Mouse (Mus musculus): ENCODE data around the gene Lmbrd1. TPM values are rescaled to one million over a fixed set of nuclear protein-coding genes. Genes with fewer than 3 reads are reported as not detected.

Gene Lmbrd1
- polyA plus RNA-seq, 1 experiment, result not detected

DNA sequence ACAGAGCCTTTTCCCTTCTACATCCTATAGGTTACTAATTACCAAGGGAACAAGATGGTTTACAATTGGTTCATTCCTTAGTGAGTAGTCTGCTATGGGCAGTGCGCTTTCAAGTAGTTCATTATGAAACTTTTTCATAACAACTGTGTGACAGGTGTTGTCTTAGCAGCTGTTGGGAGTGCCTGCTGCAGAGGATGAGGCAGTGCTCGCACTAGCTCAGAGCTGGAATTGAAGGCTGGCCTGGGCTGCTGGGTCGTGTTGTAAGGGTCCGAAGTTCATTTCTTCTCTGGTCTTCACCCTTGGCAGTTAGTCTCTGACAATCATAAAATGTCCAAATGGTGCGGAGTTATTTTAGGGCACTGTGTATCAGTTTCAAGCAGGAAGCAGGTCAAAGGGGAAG is 21.8 kb downstream of the Lmbrd1 start:
- H3K4me3 ChIP-seq (ENCODE audit: insufficient read depth, low read depth, low read length), result no peak overlapping the region
- 87% methylated on average over 5 of the region's 5 CpGs for WGBS
- no peak overlapping the region for H3K27ac ChIP-seq (ENCODE audit: insufficient read depth, low read depth, low read length)
- no peak for TF ChIP-seq POLR2A (IDR thresholded peaks at IDR 0.05; ENCODE audit: insufficient read depth, low read depth, low read length)
- no peak for TF ChIP-seq CTCF (IDR thresholded peaks at IDR 0.05; ENCODE audit: insufficient read depth, low read depth, low read length)
- H3K4me1 ChIP-seq (ENCODE audit: control insufficient read depth, insufficient read depth, low read length), result peaks cover 12% of the 10 kb centered on the region; the same call in 1 of the 2 replicates

DNA sequence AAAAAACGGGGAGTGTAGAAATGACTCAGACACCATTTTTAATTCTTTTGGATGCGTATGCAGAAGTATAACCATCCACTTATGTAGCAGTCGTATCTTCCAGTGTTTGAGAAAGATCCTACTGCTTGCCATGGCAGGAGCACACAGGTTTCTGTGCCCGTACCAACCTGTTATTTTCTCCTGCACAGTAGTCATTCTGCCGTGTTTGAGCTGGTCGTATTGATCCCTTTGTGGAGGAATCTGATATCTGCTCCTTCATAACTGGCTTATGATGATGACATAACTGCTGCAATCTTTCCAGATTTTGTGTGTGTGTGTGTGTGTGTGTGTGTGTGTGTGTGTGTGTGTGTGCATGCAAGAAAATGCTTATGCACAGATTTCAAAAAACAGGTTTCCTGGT is 25.4 kb downstream of the Lmbrd1 start:
- Histone ChIP-seq H3K4me3 (ENCODE audit: insufficient read depth, low read depth, low read length) (no peak overlapping the region), H3K4me1 (ENCODE audit: control insufficient read depth, insufficient read depth, low read length) (peaks cover 8% of the 10 kb centered on the region; the same call in 1 of the 2 replicates), H3K27ac (ENCODE audit: insufficient read depth, low read depth, low read length) (no peak overlapping the region)
- WGBS, result 54% methylated on average over 6 of the region's 6 CpGs
- TF ChIP-seq CTCF (IDR thresholded peaks at IDR 0.05; ENCODE audit: insufficient read depth, low read depth, low read length) (no peak), POLR2A (IDR thresholded peaks at IDR 0.05; ENCODE audit: insufficient read depth, low read depth, low read length) (no peak)

DNA sequence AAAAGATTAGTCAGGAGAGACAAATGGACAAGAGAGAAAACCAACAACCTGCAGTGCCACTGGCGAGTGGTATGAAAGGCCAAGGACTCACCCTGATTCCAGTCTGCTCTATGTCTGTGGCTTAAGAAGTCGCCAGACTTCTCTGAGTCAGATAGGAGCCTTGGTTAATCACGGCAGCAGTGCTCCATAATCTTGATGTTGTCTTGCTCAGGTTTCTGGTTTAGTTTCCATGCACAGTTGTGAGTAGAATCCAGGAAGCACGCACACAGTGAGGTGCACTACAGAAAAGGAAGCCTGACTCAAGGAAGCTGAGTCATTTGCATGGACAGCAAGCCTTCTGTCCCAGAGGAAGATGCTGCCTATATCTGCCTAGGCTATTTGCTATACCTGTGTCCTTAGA is 37.9 kb downstream of the Lmbrd1 start:
- TF ChIP-seq POLR2A (IDR thresholded peaks at IDR 0.05; ENCODE audit: insufficient read depth, low read depth, low read length), result no peak
- TF ChIP-seq CTCF (IDR thresholded peaks at IDR 0.05; ENCODE audit: insufficient read depth, low read depth, low read length), result no peak
- WGBS, result 85% methylated on average over 4 of the region's 4 CpGs
- Histone ChIP-seq H3K4me3 (ENCODE audit: insufficient read depth, low read depth, low read length) (no peak overlapping the region), H3K27ac (ENCODE audit: insufficient read depth, low read depth, low read length) (no peak overlapping the region), H3K4me1 (ENCODE audit: control insufficient read depth, insufficient read depth, low read length) (no peaks in the 10 kb centered on the region)

DNA sequence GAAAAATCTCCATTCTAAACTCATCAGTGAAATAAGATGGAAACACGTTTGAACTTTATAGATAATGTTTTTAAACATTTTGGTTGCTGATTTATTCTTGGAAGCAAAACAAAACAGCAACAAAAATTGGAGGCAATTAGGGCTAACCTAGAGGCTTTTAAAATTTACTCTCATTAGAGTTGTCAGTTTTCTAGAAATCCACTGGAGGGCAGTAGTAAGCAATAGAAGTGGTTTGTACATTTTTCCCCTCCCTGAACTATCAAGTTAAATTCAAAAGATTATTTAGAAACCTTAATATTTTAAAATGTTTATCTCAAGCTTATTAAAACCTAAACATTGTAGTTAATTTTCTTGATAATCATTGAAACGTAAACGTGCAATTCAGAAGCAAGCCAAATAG is 41.2 kb downstream of the Lmbrd1 start:
- H3K4me3 ChIP-seq (ENCODE audit: insufficient read depth, low read depth, low read length), result no peak overlapping the region
- 33% methylated on average over 3 of the region's 3 CpGs for WGBS
- no peaks in the 10 kb centered on the region for H3K4me1 ChIP-seq (ENCODE audit: control insufficient read depth, insufficient read depth, low read length)
- TF ChIP-seq CTCF (IDR thresholded peaks at IDR 0.05; ENCODE audit: insufficient read depth, low read depth, low read length), result no peak
- no peak overlapping the region for H3K27ac ChIP-seq (ENCODE audit: insufficient read depth, low read depth, low read length)

DNA sequence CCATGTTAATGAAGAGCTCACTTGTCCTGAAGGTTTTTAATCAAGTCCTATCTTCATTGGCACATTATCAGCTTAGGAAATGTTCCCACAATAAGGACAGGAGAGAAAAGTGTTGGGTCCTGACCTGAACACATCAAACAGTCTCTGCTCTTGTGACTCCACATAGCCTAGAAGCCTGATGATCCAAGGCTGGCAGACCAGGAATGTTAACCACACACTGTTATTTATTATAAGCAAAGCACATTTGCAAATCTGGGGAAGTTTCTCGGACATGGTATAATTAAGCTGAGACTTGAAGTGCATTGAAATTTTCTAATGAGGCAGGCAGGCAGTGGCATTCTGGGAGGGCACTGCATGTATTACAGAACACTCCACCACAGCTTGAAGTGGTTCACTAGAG is 41.8 kb downstream of the Lmbrd1 start:
- no peaks in the 10 kb centered on the region for H3K4me1 ChIP-seq (ENCODE audit: control insufficient read depth, insufficient read depth, low read length)
- WGBS, result 22% methylated on average over 1 of the region's 1 CpGs
- no peak for TF ChIP-seq POLR2A (IDR thresholded peaks at IDR 0.05; ENCODE audit: insufficient read depth, low read depth, low read length)
- no peak for TF ChIP-seq CTCF (IDR thresholded peaks at IDR 0.05; ENCODE audit: insufficient read depth, low read depth, low read length)
- H3K27ac ChIP-seq (ENCODE audit: insufficient read depth, low read depth, low read length), result no peak overlapping the region; the same call in 1 of the 2 replicates
- no peak overlapping the region for H3K4me3 ChIP-seq (ENCODE audit: insufficient read depth, low read depth, low read length)

DNA sequence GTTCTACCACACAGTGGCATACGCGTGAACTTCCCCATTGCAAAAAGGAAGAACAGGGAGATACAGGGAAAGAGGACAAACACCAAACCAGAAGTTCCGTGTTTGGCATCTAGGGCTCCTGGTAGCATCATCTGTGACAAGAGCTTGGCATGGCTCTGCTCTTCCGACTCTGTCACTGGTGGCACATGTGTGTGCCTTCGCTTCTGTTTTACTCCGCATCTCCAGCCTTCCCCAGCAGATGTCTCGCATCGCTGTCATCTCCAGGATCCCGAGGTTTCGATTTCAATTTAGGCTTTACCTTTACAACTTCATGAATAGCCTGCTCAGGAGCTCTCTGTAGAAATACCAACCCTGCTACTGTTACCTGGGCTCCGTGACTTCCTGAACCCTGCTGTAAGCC is 51.4 kb downstream of the Lmbrd1 start:
- Histone ChIP-seq H3K4me1 (ENCODE audit: control insufficient read depth, insufficient read depth, low read length) (no peaks in the 10 kb centered on the region), H3K4me3 (ENCODE audit: insufficient read depth, low read depth, low read length) (no peak overlapping the region), H3K27ac (ENCODE audit: insufficient read depth, low read depth, low read length) (no peak overlapping the region)
- 95% methylated on average over 11 of the region's 11 CpGs for WGBS
- no peak for TF ChIP-seq POLR2A (IDR thresholded peaks at IDR 0.05; ENCODE audit: insufficient read depth, low read depth, low read length)
- no peak for TF ChIP-seq CTCF (IDR thresholded peaks at IDR 0.05; ENCODE audit: insufficient read depth, low read depth, low read length)

DNA sequence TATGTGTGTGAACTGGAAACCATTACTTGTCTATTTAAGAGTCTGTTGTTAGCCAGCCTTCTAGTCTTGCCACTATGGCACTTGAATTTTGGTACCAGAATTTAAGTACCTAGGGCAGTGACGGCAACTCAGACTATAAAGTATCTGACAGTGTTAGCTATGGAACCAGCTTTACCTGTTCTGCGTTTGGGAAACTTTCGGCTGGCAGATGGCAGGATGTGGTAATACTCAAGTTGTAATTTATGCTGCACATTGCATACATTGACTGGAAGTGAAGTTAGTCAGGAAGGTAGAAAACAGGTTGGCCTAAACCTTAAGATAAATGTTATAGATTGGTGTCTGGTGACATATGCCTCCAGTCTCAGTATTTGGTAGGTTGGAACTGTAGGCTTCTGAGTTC is 53.9 kb downstream of the Lmbrd1 start:
- H3K4me3 ChIP-seq (ENCODE audit: insufficient read depth, low read depth, low read length), result no peak overlapping the region
- no peak overlapping the region for H3K27ac ChIP-seq (ENCODE audit: insufficient read depth, low read depth, low read length)
- no peaks in the 10 kb centered on the region for H3K4me1 ChIP-seq (ENCODE audit: control insufficient read depth, insufficient read depth, low read length)
- 96% methylated on average over 3 of the region's 3 CpGs for WGBS
- TF ChIP-seq CTCF (IDR thresholded peaks at IDR 0.05; ENCODE audit: insufficient read depth, low read depth, low read length) (no peak), POLR2A (IDR thresholded peaks at IDR 0.05; ENCODE audit: insufficient read depth, low read depth, low read length) (no peak)

DNA sequence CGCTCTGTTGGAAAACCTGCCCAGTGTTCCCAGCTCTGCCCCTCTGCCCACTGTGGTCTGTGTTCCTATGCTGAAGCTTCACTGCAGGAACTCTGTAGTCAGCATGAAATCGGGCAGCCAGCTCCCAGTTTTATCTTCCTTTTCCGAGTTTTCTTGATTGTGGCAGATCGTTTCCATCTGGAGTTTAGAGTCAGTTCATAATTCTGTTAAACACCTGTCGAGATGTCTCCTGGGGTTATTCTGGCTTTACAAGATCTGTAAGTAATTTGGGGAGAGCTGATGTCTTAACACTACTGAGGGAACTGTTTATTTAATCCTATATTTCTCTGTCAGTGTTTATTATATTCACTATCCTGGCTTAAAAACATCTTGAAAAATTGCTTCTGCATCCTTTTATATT is 56.4 kb downstream of the Lmbrd1 start:
- TF ChIP-seq POLR2A (IDR thresholded peaks at IDR 0.05; ENCODE audit: insufficient read depth, low read depth, low read length) (no peak), CTCF (IDR thresholded peaks at IDR 0.05; ENCODE audit: insufficient read depth, low read depth, low read length) (no peak)
- no peak overlapping the region for H3K4me3 ChIP-seq (ENCODE audit: insufficient read depth, low read depth, low read length)
- no peaks in the 10 kb centered on the region for H3K4me1 ChIP-seq (ENCODE audit: control insufficient read depth, insufficient read depth, low read length)
- WGBS, result 84% methylated on average over 5 of the region's 5 CpGs
- H3K27ac ChIP-seq (ENCODE audit: insufficient read depth, low read depth, low read length), result no peak overlapping the region

DNA sequence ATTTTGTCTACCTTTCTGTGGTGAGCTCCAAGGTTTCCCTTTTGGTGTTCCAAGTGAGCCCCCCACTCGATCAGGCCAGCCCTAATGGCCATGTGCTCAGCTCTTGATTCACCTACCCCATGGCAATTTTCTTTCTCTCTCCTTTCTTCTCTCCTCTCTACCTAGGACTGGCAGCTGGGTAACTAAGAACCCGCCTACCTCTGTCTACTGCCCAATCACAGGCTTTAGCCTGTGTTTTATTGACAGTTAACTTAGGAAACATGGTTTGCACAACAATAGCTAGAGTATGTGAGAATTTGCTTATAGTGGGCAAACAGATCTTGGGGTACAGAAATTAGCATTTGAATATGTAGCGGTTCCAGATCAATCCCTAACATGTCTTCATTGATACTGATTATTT is 62.5 kb downstream of the Lmbrd1 start:
- 80% methylated on average over 3 of the region's 3 CpGs for WGBS
- no peak overlapping the region for H3K27ac ChIP-seq (ENCODE audit: insufficient read depth, low read depth, low read length)
- no peak overlapping the region for H3K4me3 ChIP-seq (ENCODE audit: insufficient read depth, low read depth, low read length)
- TF ChIP-seq POLR2A (IDR thresholded peaks at IDR 0.05; ENCODE audit: insufficient read depth, low read depth, low read length), result no peak
- TF ChIP-seq CTCF (IDR thresholded peaks at IDR 0.05; ENCODE audit: insufficient read depth, low read depth, low read length), result no peak
- no peaks in the 10 kb centered on the region for H3K4me1 ChIP-seq (ENCODE audit: control insufficient read depth, insufficient read depth, low read length)

DNA sequence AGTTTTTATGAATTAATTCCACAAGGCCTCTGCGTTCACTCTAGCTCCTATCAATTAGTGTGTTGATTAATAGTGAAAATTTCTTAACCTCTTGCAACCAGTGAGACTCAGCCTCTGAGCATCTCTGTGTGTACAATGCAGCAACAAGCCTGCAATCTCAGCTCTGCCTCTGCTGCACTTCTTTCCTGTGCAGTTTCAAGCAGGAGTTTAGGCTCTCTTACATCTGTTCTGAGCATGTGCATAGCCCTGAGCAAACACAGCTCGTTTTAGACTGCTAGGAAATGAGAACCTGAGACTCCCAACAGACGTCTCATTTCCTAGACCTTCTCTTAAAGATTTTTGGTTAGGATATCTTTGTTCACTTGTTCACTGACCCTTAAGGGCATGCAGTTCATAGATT is 63.1 kb downstream of the Lmbrd1 start:
- Histone ChIP-seq H3K4me3 (ENCODE audit: insufficient read depth, low read depth, low read length) (no peak overlapping the region), H3K4me1 (ENCODE audit: control insufficient read depth, insufficient read depth, low read length) (no peaks in the 10 kb centered on the region), H3K27ac (ENCODE audit: insufficient read depth, low read depth, low read length) (no peak overlapping the region)
- TF ChIP-seq POLR2A (IDR thresholded peaks at IDR 0.05; ENCODE audit: insufficient read depth, low read depth, low read length), result no peak
- no peak for TF ChIP-seq CTCF (IDR thresholded peaks at IDR 0.05; ENCODE audit: insufficient read depth, low read depth, low read length)
- WGBS, result 37% methylated on average over 3 of the region's 3 CpGs
